Mouse (Mus musculus) kidney, adult 2 months (tissue): Measurements from ENCODE around the gene Ppm1j. TPM values are rescaled to one million over a fixed set of nuclear protein-coding genes. Genes with fewer than 3 reads are reported as not detected.

ENCODE experiments used
- DNase-seq: peaks from one replicate; pipeline ENCODE4 v3.0.0; 2021
- H3K27ac ChIP-seq: fragments of 200-500 bp; 2 replicates; pipeline ENCODE4 v1.5.1; 2012; ENCODE audit warnings: low read depth, low read length, control low read depth, inconsistent platforms; ENCODE audit not compliant: insufficient read depth
- H3K27me3 ChIP-seq: fragments of 200-500 bp; replicated peaks from 2 replicates; pipeline ENCODE4 v1.6.1; 2012; ENCODE audit warnings: mild to moderate bottlenecking, moderate library complexity, low read length, inconsistent platforms; ENCODE audit not compliant: control insufficient read depth, insufficient read depth
- H3K36me3 ChIP-seq: fragments of 200-500 bp; 2 replicates; pipeline ENCODE4 v1.6.1; 2012; ENCODE audit warnings: mild to moderate bottlenecking, moderate library complexity, low read length, inconsistent platforms; ENCODE audit not compliant: control insufficient read depth, insufficient read depth
- H3K4me1 ChIP-seq: fragments of 200-500 bp; 2 replicates; pipeline ENCODE4 v1.6.1; 2011; ENCODE audit warnings: low read length; ENCODE audit not compliant: control insufficient read depth, insufficient read depth
- H3K4me3 ChIP-seq: fragments of 200-500 bp; 2 replicates; pipeline ENCODE4 v1.5.1; 2011; ENCODE audit warnings: mild to moderate bottlenecking, low read depth, low read length, control low read depth; ENCODE audit not compliant: insufficient read depth
- CTCF ChIP-seq: fragments of 200-500 bp; conservative IDR thresholded peaks from 2 replicates; pipeline ENCODE4 v1.5.1; 2011; ENCODE audit warnings: low read depth, mild to moderate bottlenecking, control low read depth, low read length, moderate library complexity, mixed read lengths; ENCODE audit not compliant: insufficient read depth, insufficient read length
- POLR2A ChIP-seq: fragments of 200-500 bp; IDR thresholded peaks from one replicate; pipeline ENCODE4 v1.6.1; 2011; ENCODE audit warnings: low read depth, low read length, control low read depth
- WGBS: fragments of 180-500 bp; shearing (Covaris S2); methylation state at CpG from one replicate; pipeline ENCODE4 v1.1.7; 2018; 5-methylcytosine and 5-hydroxymethylcytosine counted together
- polyA plus RNA-seq: library from polyadenylated mRNA; depleted of rRNA; stranded (reverse); fragments of >200 nt; gene quantifications from 2 replicates; pipeline ENCODE4 v1.2.3, GENCODE M21; 2012

Ppm1j gene
- polyA plus RNA-seq, 1 experiment, result 4.0 TPM

GRCm38 (mm10) chr3:104783971-104784500 lies 3.2 kb downstream of the Ppm1j start:
- TF ChIP-seq POLR2A (no peak), CTCF (no peak)
- no peak for DNase-seq

GRCm38 (mm10) chr3:104785284-104785683 lies 4.4 kb downstream of the Ppm1j start:
- no peaks in the 10 kb centered on the region for H3K36me3 ChIP-seq
- H3K27me3 ChIP-seq, result no peaks in the 10 kb centered on the region
- no peak for DNase-seq
- no peak overlapping the region for H3K4me3 ChIP-seq
- H3K4me1 ChIP-seq, result peaks cover 22% of the 10 kb centered on the region
- TF ChIP-seq CTCF (no peak), POLR2A (no peak)
- 96% methylated on average over 6 of the region's 6 CpGs for WGBS
- no peak overlapping the region for H3K27ac ChIP-seq

More at GRCm38 (mm10) chr3:104783971-104784500, 3.2 kb downstream of the Ppm1j start:
- Histone ChIP-seq H3K27me3 (no peaks in the 10 kb centered on the region), H3K4me1 (peaks cover 17% of the 10 kb centered on the region), H3K36me3 (no peaks in the 10 kb centered on the region), H3K4me3 (no peak overlapping the region), H3K27ac (no peak overlapping the region)
- 72% methylated on average over 14 of the region's 14 CpGs for WGBS

GRCm38 (mm10) chr3:104788075-104788474 lies 7.2 kb downstream of the Ppm1j start, which contains the start of gene Rhoc:
Rhoc (plus strand) TSS chr3:104788375.
- 29% methylated on average over 3 of the region's 3 CpGs for WGBS
- DNase-seq, result no peak
- H3K27me3 ChIP-seq, result no peaks in the 10 kb centered on the region
- no peak for TF ChIP-seq CTCF
- no peak for TF ChIP-seq POLR2A
- H3K27ac ChIP-seq, result peak within 1 kb of the TSS; percentile 73
- H3K4me1 ChIP-seq, result peaks cover 12% of the 10 kb centered on the region; the same call in 1 of the 2 replicates
- H3K36me3 ChIP-seq, result no peaks in the 10 kb centered on the region
- H3K4me3 ChIP-seq, result peak within 1 kb of the TSS; percentile 66

GRCm38 (mm10) chr3:104788561-104789311 lies 7.9 kb downstream of the Ppm1j start:
- H3K27ac ChIP-seq, result peak overlapping the region; percentile 73
- no peaks in the 10 kb centered on the region for H3K36me3 ChIP-seq
- TF ChIP-seq CTCF (peak; percentile 75), POLR2A (no peak)
- under 1% methylated on average over 52 of the region's 52 CpGs for WGBS
- no peaks in the 10 kb centered on the region for H3K27me3 ChIP-seq
- peak overlapping the region; percentile 66 for H3K4me3 ChIP-seq
- peaks cover 12% of the 10 kb centered on the region; the same call in 1 of the 2 replicates for H3K4me1 ChIP-seq
- DNase-seq, result peak; percentile 91

GRCm38 (mm10) chr3:104789312-104789605 lies 8.4 kb downstream of the Ppm1j start:
- Histone ChIP-seq H3K36me3 (no peaks in the 10 kb centered on the region), H3K27ac (peak overlapping the region; percentile 73), H3K4me3 (peak overlapping the region; percentile 66), H3K4me1 (peaks cover 12% of the 10 kb centered on the region; the same call in 1 of the 2 replicates), H3K27me3 (no peaks in the 10 kb centered on the region)
- DNase-seq, result no peak
- TF ChIP-seq POLR2A (no peak), CTCF (no peak)
- 14% methylated on average over 10 of the region's 10 CpGs for WGBS

GRCm38 (mm10) chr3:104789822-104790221 lies 9.0 kb downstream of the Ppm1j start:
- Histone ChIP-seq H3K4me3 (peak overlapping the region; percentile 66), H3K36me3 (no peaks in the 10 kb centered on the region), H3K27ac (peak overlapping the region; percentile 48), H3K27me3 (no peaks in the 10 kb centered on the region), H3K4me1 (peaks cover 16% of the 10 kb centered on the region; the same call in 1 of the 2 replicates)
- TF ChIP-seq POLR2A, result no peak
- no peak for TF ChIP-seq CTCF
- WGBS, result 23% methylated on average over 13 of the region's 13 CpGs
- peak; percentile 83 for DNase-seq

GRCm38 (mm10) chr3:104790401-104790937 lies 9.6 kb downstream of the Ppm1j start:
- 25% methylated on average over 6 of the region's 6 CpGs for WGBS
- no peaks in the 10 kb centered on the region for H3K27me3 ChIP-seq
- H3K4me1 ChIP-seq, result peaks cover 20% of the 10 kb centered on the region; the same call in 1 of the 2 replicates
- H3K4me3 ChIP-seq, result peak overlapping the region; percentile 66; the same call in 1 of the 2 replicates
- peak; percentile 70 for DNase-seq
- peak overlapping the region; percentile 48; the same call in 1 of the 2 replicates for H3K27ac ChIP-seq
- TF ChIP-seq CTCF (no peak), POLR2A (no peak)
- H3K36me3 ChIP-seq, result no peaks in the 10 kb centered on the region
